Mouse (Mus musculus): ENCODE measurements around the gene Cacna1s. TPM values are rescaled to one million over a fixed set of nuclear protein-coding genes. Genes with fewer than 3 reads are reported as not detected.

Gene Cacna1s
- total RNA-seq (2023), result not detected

GRCm38 (mm10) chr1:136052547-136052946 lies at the start of gene Cacna1s:
TSS of gene Cacna1s (plus strand) at chr1:136052750.

GRCm38 (mm10) chr1:136006292-136006748 lies 46.2 kb upstream of the Cacna1s start, which contains the start of gene Igfn1:
TSS of gene Igfn1 (minus strand) at chr1:136006342.

GRCm38 (mm10) chr1:136007211-136008158 lies 45.1 kb upstream of the Cacna1s start, which contains the start of gene Tmem9:
TSS of gene Tmem9 (plus strand) at chr1:136008150.

GRCm38 (mm10) chr1:136050312-136051012 lies 2.1 kb upstream of the Cacna1s start, which contains the start of gene Ascl5:
TSS of gene Ascl5 (plus strand) at chr1:136050804.

GRCm38 (mm10) chr1:136130951-136131558 lies 78.5 kb downstream of the Cacna1s start, which contains the start of gene Kif21b:
TSS of gene Kif21b (plus strand) at chr1:136131389.

Other genes with a start within 250 kb of the Cacna1s start
- gene Lad1, start 234.2 kb upstream of the Cacna1s start, total RNA-seq (2023), result not detected
- gene Tnnt2, start 216.4 kb upstream of the Cacna1s start, total RNA-seq (2023), result not detected
- not detected for gene Pkp1, start 133.5 kb upstream of the Cacna1s start, total RNA-seq (2023)
- gene Igfn1, start 46.4 kb upstream of the Cacna1s start, total RNA-seq (2023), result not detected
- 1 to 10 TPM; 4.2 to 8.3 TPM for gene Tmem9, start 44.6 kb upstream of the Cacna1s start, total RNA-seq (2023)
- gene Ascl5, start 1.9 kb upstream of the Cacna1s start, total RNA-seq (2023), result not detected
- 100 to 1,000 TPM; 159 to 169 TPM for gene Kif21b, start 78.6 kb downstream of the Cacna1s start, total RNA-seq (2023)
- not detected for gene Mroh3, start 160.1 kb downstream of the Cacna1s start, total RNA-seq (2023)
- gene Inava, start 181.5 kb downstream of the Cacna1s start, total RNA-seq (2023), result not detected
- gene Gpr25, start 208.1 kb downstream of the Cacna1s start, total RNA-seq (2023), result not detected